Mouse (Mus musculus): ENCODE data around the gene Nell2. TPM values are rescaled to one million over a fixed set of nuclear protein-coding genes. Genes with fewer than 3 reads are reported as not detected.

Nell2 gene
- polyA plus RNA-seq, 2 experiments, result 16.2 to 17.5 TPM

DNA sequence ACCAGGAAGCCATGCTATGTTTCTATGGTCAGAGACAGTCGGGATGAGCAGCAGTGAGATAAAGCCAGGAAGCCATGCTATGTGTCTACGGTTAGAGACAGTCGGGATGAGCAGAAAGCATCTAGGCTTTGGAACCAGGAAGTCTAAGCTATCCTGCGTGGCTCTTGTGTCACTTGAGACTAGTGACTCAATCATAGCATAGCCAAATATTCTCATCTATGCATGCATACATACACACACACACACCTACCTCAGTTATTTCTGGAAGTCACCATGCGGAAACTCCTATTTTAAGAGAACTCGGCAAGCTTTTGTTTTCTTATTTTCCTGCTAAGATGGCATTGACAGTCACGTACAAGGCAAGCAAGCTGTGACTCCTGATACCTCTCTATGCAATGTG is 457.5 kb downstream of the Nell2 start:
- ATAC-seq (ENCODE audit: low FRiP score, low read depth) (no peak), DNase-seq (ENCODE audit: low spot score) (no peak)
- Histone ChIP-seq H3K4me1 (ENCODE audit: control insufficient read depth, insufficient read depth, low read length) (no peaks in the 10 kb centered on the region), H3K9ac (ENCODE audit: low read depth, low read length, severe bottlenecking) (no peak overlapping the region), H3K4me3 (replicated peaks; ENCODE audit: low read length) (no peak overlapping the region), H3K4me2 (replicated peaks; ENCODE audit: low read depth, low read length, severe bottlenecking) (no peak overlapping the region), H3K27ac (replicated peaks; ENCODE audit: low read depth, low read length) (no peak overlapping the region), H3K36me3 (ENCODE audit: control insufficient read depth, insufficient read depth, low read length) (no peaks in the 10 kb centered on the region), H3K9me3 (ENCODE audit: control insufficient read depth, low read length) (no peaks in the 10 kb centered on the region), H3K27me3 (ENCODE audit: control insufficient read depth, insufficient read depth, low read length) (no peaks in the 10 kb centered on the region)
- WGBS, result 91% methylated on average over 7 of the region's 7 CpGs
- no peak for TF ChIP-seq POLR2A (IDR thresholded peaks at IDR 0.05; ENCODE audit: borderline replicate concordance, extremely low read depth, insufficient read depth, insufficient read length)

DNA sequence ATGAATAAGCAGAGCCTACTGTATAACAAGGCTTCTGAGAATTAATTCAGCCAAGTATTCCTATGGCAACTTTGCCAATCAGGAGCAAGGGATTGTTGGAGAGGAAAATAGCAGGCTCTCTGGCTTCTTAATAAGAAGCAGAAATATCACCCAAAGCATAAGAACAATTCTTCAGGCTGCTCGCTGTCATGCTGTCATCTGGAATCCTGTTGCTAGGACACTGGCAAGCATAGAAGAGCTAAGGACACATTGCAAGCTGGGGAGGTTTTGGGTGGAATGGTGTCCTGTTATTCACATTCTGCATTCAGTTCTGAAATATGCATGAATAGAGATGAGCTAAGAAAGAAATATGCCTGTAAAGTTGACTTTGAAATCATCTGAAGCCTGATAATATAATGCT is 459.6 kb downstream of the Nell2 start:
- Histone ChIP-seq H3K9ac (ENCODE audit: low read depth, low read length, severe bottlenecking) (no peak overlapping the region), H3K27me3 (ENCODE audit: control insufficient read depth, insufficient read depth, low read length) (no peaks in the 10 kb centered on the region), H3K27ac (replicated peaks; ENCODE audit: low read depth, low read length) (no peak overlapping the region), H3K4me1 (ENCODE audit: control insufficient read depth, insufficient read depth, low read length) (no peaks in the 10 kb centered on the region), H3K4me2 (replicated peaks; ENCODE audit: low read depth, low read length, severe bottlenecking) (no peak overlapping the region), H3K4me3 (replicated peaks; ENCODE audit: low read length) (no peak overlapping the region), H3K9me3 (ENCODE audit: control insufficient read depth, low read length) (no peaks in the 10 kb centered on the region), H3K36me3 (ENCODE audit: control insufficient read depth, insufficient read depth, low read length) (no peaks in the 10 kb centered on the region)
- WGBS, result 86% methylated on average over 1 of the region's 1 CpGs
- DNase-seq (ENCODE audit: low spot score) (no peak), ATAC-seq (ENCODE audit: low FRiP score, low read depth) (no peak)
- TF ChIP-seq POLR2A (IDR thresholded peaks at IDR 0.05; ENCODE audit: borderline replicate concordance, extremely low read depth, insufficient read depth, insufficient read length), result no peak

DNA sequence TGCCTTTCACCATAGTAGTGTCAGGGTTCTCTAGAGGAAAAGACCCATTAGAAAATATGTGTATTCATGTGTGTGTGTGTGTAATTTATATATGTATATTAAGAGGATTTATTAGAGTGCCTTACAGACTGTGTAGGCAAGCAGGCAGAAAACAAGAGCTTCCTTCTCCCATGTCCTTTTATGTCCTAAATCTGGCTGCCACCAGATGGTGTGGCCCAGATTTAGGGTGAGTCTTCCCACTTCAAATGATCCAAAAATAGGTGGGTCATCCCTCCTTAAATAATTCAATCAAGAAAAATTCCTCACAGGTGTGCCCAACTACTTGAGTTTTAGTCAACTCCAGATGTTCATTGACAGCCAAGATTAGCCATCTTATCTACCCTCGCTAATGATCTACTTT is 460.3 kb downstream of the Nell2 start:
- WGBS, result 90% methylated on average over 1 of the region's 1 CpGs
- DNase-seq (ENCODE audit: low spot score) (no peak), ATAC-seq (ENCODE audit: low FRiP score, low read depth) (no peak)
- H3K27me3 ChIP-seq (ENCODE audit: control insufficient read depth, insufficient read depth, low read length), result no peaks in the 10 kb centered on the region
- no peak overlapping the region for H3K4me2 ChIP-seq (replicated peaks; ENCODE audit: low read depth, low read length, severe bottlenecking)
- H3K4me3 ChIP-seq (replicated peaks; ENCODE audit: low read length), result no peak overlapping the region
- no peaks in the 10 kb centered on the region for H3K9me3 ChIP-seq (ENCODE audit: control insufficient read depth, low read length)
- H3K36me3 ChIP-seq (ENCODE audit: control insufficient read depth, insufficient read depth, low read length), result no peaks in the 10 kb centered on the region
- H3K27ac ChIP-seq (replicated peaks; ENCODE audit: low read depth, low read length), result no peak overlapping the region
- H3K9ac ChIP-seq (ENCODE audit: low read depth, low read length, severe bottlenecking), result no peak overlapping the region
- no peak for TF ChIP-seq POLR2A (IDR thresholded peaks at IDR 0.05; ENCODE audit: borderline replicate concordance, extremely low read depth, insufficient read depth, insufficient read length)
- no peaks in the 10 kb centered on the region for H3K4me1 ChIP-seq (ENCODE audit: control insufficient read depth, insufficient read depth, low read length)

DNA sequence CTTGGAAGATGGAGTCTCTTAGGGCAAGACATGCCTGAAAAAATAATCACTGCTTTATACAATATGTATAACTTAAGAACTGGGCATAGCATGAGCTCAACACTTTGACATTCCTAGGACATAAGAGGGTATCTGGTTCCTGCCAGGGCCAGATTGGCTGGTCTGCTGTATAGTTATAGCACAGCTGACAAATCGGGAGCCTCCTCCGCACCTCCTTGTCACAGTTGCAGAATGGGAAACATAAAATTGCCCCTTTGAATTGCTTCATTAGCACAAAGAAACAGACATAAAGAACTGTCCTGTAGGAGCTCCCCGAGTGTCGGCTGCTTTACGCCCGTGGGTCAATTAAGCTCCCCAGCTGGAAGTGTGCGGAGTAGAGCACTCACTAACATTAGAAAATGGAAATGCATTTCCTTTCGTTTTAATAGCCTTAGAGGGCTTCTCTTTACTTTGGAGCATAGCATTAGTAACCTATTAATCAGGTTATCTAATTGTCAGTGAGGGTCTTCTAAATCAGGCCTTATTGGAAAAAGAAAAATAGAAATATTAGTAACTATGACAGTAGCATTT is 473.2 kb downstream of the Nell2 start:
- Histone ChIP-seq H3K4me3 (replicated peaks; ENCODE audit: low read length) (no peak overlapping the region), H3K4me1 (ENCODE audit: control insufficient read depth, insufficient read depth, low read length) (no peaks in the 10 kb centered on the region), H3K9ac (ENCODE audit: low read depth, low read length, severe bottlenecking) (no peak overlapping the region), H3K27me3 (ENCODE audit: control insufficient read depth, insufficient read depth, low read length) (no peaks in the 10 kb centered on the region), H3K27ac (replicated peaks; ENCODE audit: low read depth, low read length) (no peak overlapping the region), H3K4me2 (replicated peaks; ENCODE audit: low read depth, low read length, severe bottlenecking) (no peak overlapping the region), H3K9me3 (ENCODE audit: control insufficient read depth, low read length) (no peaks in the 10 kb centered on the region), H3K36me3 (ENCODE audit: control insufficient read depth, insufficient read depth, low read length) (no peaks in the 10 kb centered on the region)
- TF ChIP-seq POLR2A (IDR thresholded peaks at IDR 0.05; ENCODE audit: borderline replicate concordance, extremely low read depth, insufficient read depth, insufficient read length), result no peak
- WGBS, result 48% methylated on average over 8 of the region's 8 CpGs
- DNase-seq (ENCODE audit: low spot score) (no peak), ATAC-seq (ENCODE audit: low FRiP score, low read depth) (no peak)

DNA sequence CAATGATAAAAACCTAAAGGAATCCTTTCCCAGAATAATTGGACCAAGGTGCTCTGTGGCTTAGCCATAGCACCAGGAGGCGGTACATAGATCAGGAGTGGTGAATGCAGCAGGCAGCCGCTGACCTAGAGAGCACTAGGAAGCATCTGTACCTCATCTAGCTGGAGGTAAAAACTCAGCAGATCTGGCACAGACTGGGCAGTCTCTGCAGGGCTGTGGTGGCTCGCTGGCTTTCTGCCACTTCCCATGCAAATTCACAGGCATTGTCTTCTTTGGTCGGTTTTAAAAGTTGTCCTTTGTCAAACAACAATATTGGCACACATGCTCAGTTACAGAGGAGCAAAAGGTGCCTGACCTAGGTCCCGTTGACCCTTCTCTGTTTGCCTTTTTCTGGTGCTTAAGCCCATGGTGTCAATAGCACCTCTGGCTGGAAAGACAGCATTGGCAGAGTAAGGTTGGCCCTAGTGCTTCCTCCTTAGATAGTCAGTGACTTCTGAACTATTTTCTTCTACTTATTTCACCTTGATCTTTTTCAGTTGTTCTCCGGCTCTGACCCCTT is 479.1 kb downstream of the Nell2 start:
- Histone ChIP-seq H3K4me3 (replicated peaks; ENCODE audit: low read length) (no peak overlapping the region), H3K9ac (ENCODE audit: low read depth, low read length, severe bottlenecking) (no peak overlapping the region), H3K27me3 (ENCODE audit: control insufficient read depth, insufficient read depth, low read length) (no peaks in the 10 kb centered on the region), H3K27ac (replicated peaks; ENCODE audit: low read depth, low read length) (no peak overlapping the region), H3K36me3 (ENCODE audit: control insufficient read depth, insufficient read depth, low read length) (no peaks in the 10 kb centered on the region), H3K9me3 (ENCODE audit: control insufficient read depth, low read length) (no peaks in the 10 kb centered on the region), H3K4me2 (replicated peaks; ENCODE audit: low read depth, low read length, severe bottlenecking) (no peak overlapping the region), H3K4me1 (ENCODE audit: control insufficient read depth, insufficient read depth, low read length) (no peaks in the 10 kb centered on the region)
- TF ChIP-seq POLR2A (IDR thresholded peaks at IDR 0.05; ENCODE audit: borderline replicate concordance, extremely low read depth, insufficient read depth, insufficient read length), result no peak
- ATAC-seq (ENCODE audit: low FRiP score, low read depth) (no peak), DNase-seq (ENCODE audit: low spot score) (no peak)
- 68% methylated on average over 6 of the region's 6 CpGs for WGBS
